Mouse (Mus musculus) bone marrow, adult 2 months (tissue): Measurements from ENCODE around the gene Prl2c3. TPM values are rescaled to one million over a fixed set of nuclear protein-coding genes. Genes with fewer than 3 reads are reported as not detected.
"Not testable (repeated sequence)": the region's sequence is repeated elsewhere in the genome, so short reads cannot be mapped to it uniquely, and the experiment has no call there.

Experiments used
- H3K27ac ChIP-seq: fragments of 200-500 bp; 2 replicates; pipeline ENCODE4 v1.5.1; 2012; ENCODE audit warnings: low read depth, mild to moderate bottlenecking, control low read depth, inconsistent platforms, low read length; ENCODE audit not compliant: control insufficient read depth, poor library complexity, insufficient read depth
- H3K4me1 ChIP-seq: fragments of 200-500 bp; 2 replicates; pipeline ENCODE4 v1.6.1; 2011; ENCODE audit warnings: low read length; ENCODE audit not compliant: control insufficient read depth, insufficient read depth
- H3K4me3 ChIP-seq: fragments of 200-500 bp; replicated peaks from 2 replicates; pipeline ENCODE3; 2011; ENCODE audit warnings: mild to moderate bottlenecking, low read depth, low read length, control low read depth; ENCODE audit not compliant: control insufficient read depth
- CTCF ChIP-seq: fragments of 200-500 bp; IDR thresholded peaks from 2 replicates; pipeline ENCODE4 v1.5.1; 2011; ENCODE audit warnings: low read length, control low read depth; ENCODE audit not compliant: control insufficient read depth, insufficient read depth
- POLR2A ChIP-seq: fragments of 200-500 bp; IDR thresholded peaks from 2 replicates; pipeline ENCODE4 v1.6.1; 2011; ENCODE audit warnings: low read depth, mild to moderate bottlenecking, control low read depth, low read length, borderline replicate concordance; ENCODE audit not compliant: control insufficient read depth
- WGBS: fragments of 180-500 bp; shearing (Covaris S2); methylation state at CpG from one replicate; pipeline ENCODE4 v1.1.7; 2018; 5-methylcytosine and 5-hydroxymethylcytosine counted together
- polyA plus RNA-seq: library from polyadenylated mRNA; stranded (reverse); fragments of >200 nt; gene quantifications from 2 replicates; pipeline ENCODE4 v1.2.4, GENCODE M21; 2011; ENCODE audit warnings: low replicate concordance; ENCODE audit not compliant: missing spikeins, insufficient read depth, insufficient read length

Prl2c3 gene
- 4.6 TPM in 1 of 2 replicates, not detected in the other for polyA plus RNA-seq

- H3K4me3 ChIP-seq, H3K27ac ChIP-seq, H3K4me1 ChIP-seq: not testable (repeated sequence)
- WGBS: 62% methylated on average over 3 of the region's 3 CpGs
Observed at GRCm38 (mm10) chr13:12799979-12800378, at the start of gene Prl2c3. Gene Prl2c3 (minus strand): TSS chr13:12800079.

GRCm38 (mm10) chr13:12848254-12848653 lies 48.4 kb upstream of the Prl2c3 start:
- not testable (repeated sequence) for H3K4me1 ChIP-seq
- WGBS: 75% methylated on average over 4 of the region's 4 CpGs

GRCm38 (mm10) chr13:12844701-12845100 lies 44.8 kb upstream of the Prl2c3 start:
- WGBS: 65% methylated on average over 1 of the region's 1 CpGs

More at GRCm38 (mm10) chr13:12848254-12848653, 48.4 kb upstream of the Prl2c3 start:
- not testable (repeated sequence) for H3K4me3 ChIP-seq, H3K27ac ChIP-seq

GRCm38 (mm10) chr13:12837546-12837945 lies 37.7 kb upstream of the Prl2c3 start:
- not testable (repeated sequence) for H3K4me1 ChIP-seq, H3K27ac ChIP-seq, H3K4me3 ChIP-seq
- 76% methylated on average over 2 of the region's 2 CpGs for WGBS

More at GRCm38 (mm10) chr13:12844701-12845100, 44.8 kb upstream of the Prl2c3 start:
- H3K4me1 ChIP-seq, H3K4me3 ChIP-seq, H3K27ac ChIP-seq: not testable (repeated sequence)

- no peak overlapping the region for H3K27ac ChIP-seq
- TF ChIP-seq CTCF (no peak), POLR2A (no peak)
- no peak overlapping the region for H3K4me3 ChIP-seq
- H3K4me1 ChIP-seq: no peaks in the 10 kb centered on the region
- 66% methylated on average over 2 of the region's 2 CpGs for WGBS
Observed at GRCm38 (mm10) chr13:12831769-12832168, 31.9 kb upstream of the Prl2c3 start.

- H3K4me1 ChIP-seq: no peaks in the 10 kb centered on the region
- no peak overlapping the region for H3K4me3 ChIP-seq
- 79% methylated on average over 5 of the region's 5 CpGs for WGBS
- no peak for TF ChIP-seq CTCF
- no peak for TF ChIP-seq POLR2A
- no peak overlapping the region for H3K27ac ChIP-seq
Observed at GRCm38 (mm10) chr13:12829031-12829430, 29.2 kb upstream of the Prl2c3 start.

- WGBS: 60% methylated on average over 4 of the region's 4 CpGs
- not testable (repeated sequence) for H3K4me3 ChIP-seq, H3K4me1 ChIP-seq, H3K27ac ChIP-seq
Observed at GRCm38 (mm10) chr13:12824500-12825176, 24.8 kb upstream of the Prl2c3 start.

- H3K4me3 ChIP-seq, H3K27ac ChIP-seq, H3K4me1 ChIP-seq: not testable (repeated sequence)
- 72% methylated on average over 5 of the region's 5 CpGs for WGBS
Observed at GRCm38 (mm10) chr13:12813734-12814424, 14.0 kb upstream of the Prl2c3 start.

GRCm38 (mm10) chr13:12809591-12809990 lies 9.7 kb upstream of the Prl2c3 start:
- Histone ChIP-seq H3K4me3 (no peak overlapping the region), H3K4me1 (no peaks in the 10 kb centered on the region), H3K27ac (no peak overlapping the region)
- TF ChIP-seq CTCF (no peak), POLR2A (no peak)
- 51% methylated on average over 2 of the region's 2 CpGs for WGBS

- H3K27ac ChIP-seq, H3K4me3 ChIP-seq, H3K4me1 ChIP-seq: not testable (repeated sequence)
- WGBS: 60% methylated on average over 3 of the region's 3 CpGs
Observed at GRCm38 (mm10) chr13:12808793-12809512, 9.1 kb upstream of the Prl2c3 start.

- H3K4me1 ChIP-seq, H3K4me3 ChIP-seq, H3K27ac ChIP-seq: not testable (repeated sequence)
- WGBS: 55% methylated on average over 4 of the region's 4 CpGs
Observed at GRCm38 (mm10) chr13:12806496-12806895, 6.6 kb upstream of the Prl2c3 start.

GRCm38 (mm10) chr13:12769442-12770091 lies 30.3 kb downstream of the Prl2c3 start:
- WGBS: 72% methylated on average over 6 of the region's 6 CpGs
- H3K4me1 ChIP-seq, H3K27ac ChIP-seq, H3K4me3 ChIP-seq: not testable (repeated sequence)
